Mouse (Mus musculus): Measurements from ENCODE around the gene 2010300C02Rik.

GRCm38 (mm10) chr1:37666587-37666986 is 53.3 kb downstream of the 2010300C02Rik start:
- TF ChIP-seq EP300 (IDR thresholded peaks at IDR 0.05) = peak; percentile 74
- TF ChIP-seq CTCF (IDR thresholded peaks at IDR 0.05) = no peak
